Mouse (Mus musculus) layer of hippocampus, adult 11-12 months (tissue): ENCODE results near the gene Slc39a3.
"Not testable (repeated sequence)": the region's sequence is repeated elsewhere in the genome, so short reads cannot be mapped to it uniquely, and the experiment has no call there.

Experiments used
- DNase-seq: peaks from one replicate; pipeline ENCODE4 v3.0.0; 2022; ENCODE audit warnings: low spot score

Slc39a3 gene

DNA sequence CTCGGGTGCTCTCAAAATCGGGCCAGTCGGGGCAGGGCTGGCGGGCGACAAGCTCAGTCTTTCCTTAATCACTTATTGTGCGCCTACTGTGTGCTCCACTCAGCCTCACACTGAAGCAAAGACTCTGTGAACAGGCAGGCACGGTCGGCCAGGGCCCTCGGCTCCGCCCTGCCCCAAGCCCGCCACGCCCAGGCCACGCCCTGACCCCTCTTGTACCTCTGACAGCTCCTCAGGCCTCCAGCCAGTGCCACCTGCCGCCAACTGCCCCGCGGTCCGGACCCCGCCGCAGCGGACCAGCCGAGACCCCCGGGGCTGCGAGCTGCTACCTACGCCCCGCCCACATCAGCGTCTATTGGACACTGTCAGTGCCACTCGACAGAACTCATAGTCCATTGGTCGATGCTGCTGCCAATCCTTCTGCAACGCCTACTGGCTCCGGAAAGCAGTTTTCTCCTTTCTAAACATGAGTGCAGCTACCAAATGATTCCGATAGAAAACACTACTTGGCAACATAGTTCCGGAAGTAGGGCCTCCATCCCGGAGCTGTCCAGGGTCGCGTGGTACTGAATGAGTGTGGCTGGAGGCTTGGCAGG lies at the start of gene Slc39a3:
TSS of gene Slc39a3 (minus strand) at position 439 of the 593 bp plus-strand sequence.
- peak; percentile 99 for DNase-seq

DNA sequence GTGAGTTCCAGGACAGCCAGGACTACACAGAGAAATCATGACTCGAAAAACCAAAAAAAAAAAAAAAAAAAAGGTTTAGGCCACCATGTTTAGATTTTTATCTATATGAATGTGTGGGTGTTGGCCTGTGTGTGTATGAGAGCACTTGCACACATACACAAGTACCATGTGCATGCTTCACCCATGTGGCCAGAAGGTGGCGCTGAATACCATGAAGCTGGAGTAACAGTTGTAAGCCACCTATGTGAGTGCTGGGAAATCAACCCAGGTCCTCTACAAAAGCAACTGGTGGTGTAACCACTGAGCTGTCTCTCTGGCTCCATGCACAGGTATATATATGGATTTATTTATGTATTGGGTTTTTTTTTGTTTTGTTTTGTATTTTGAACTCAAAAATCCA lies 49.8 kb upstream of the Slc39a3 start:
- no peak for DNase-seq

DNA sequence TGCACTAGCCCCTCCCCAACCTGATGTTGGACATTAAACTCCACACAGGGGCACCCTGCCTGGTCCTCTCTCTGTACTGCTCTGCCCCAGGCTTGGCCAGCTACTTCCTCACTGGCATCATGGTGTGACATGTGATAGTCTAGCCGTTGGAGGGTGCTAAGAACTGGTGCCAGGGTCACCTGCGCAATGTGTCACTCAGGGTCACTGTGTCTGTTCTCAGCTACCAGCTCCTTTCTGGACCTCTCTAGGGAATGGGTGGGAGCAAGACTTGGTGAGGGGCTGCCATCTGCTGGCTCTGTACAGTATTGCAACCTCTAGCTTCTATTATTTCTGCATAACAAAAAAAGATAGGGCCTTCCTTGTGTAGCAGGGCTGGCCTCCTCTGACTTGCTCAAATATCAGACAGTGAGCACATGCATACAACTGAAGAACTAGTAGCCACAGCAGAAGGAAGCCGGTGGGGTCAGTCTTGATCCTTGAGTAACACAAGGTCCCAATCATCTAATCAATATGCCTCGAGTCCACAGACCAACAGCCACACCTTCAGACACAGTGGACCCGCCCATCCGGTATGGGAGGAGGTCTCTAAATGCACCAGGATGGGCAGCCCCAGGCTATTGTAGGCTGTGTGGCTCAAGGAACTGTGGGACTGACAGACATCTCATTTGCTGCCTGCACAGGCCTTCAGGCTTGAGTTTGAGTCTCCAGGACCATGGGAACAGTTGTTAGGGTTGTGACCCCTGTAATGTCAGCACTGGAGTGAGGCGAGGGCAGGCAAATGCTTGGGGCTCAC lies 45.1 kb upstream of the Slc39a3 start:
- peak; percentile 87 for DNase-seq

DNA sequence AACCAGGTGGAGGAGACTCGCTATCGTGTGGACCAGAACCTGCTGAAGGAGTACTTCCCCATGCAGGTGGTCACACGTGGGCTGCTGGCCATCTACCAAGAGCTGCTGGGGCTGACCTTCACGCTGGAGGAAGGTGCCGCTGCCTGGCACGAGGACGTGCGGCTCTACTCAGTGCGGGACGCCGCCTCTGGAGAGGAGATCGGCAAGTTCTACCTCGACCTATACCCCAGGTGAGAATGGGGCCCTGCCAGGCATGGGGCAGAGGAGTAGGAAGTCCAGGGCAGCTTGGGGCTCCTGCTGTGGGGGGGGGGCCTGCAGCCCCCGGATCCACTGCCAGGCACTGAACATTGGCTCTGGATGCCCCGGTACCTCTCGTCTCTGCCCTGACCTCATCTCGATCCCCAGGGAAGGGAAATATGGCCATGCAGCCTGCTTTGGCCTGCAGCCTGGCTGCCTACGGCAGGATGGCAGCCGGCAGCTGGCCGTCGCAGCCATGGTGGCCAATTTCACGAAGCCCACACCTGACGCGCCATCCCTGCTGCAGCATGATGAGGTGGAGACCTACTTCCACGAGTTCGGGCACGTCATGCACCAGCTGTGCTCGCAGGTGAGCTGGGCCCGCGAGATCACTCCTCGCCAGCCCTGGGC lies 42.9 kb upstream of the Slc39a3 start:
- no peak for DNase-seq

DNA sequence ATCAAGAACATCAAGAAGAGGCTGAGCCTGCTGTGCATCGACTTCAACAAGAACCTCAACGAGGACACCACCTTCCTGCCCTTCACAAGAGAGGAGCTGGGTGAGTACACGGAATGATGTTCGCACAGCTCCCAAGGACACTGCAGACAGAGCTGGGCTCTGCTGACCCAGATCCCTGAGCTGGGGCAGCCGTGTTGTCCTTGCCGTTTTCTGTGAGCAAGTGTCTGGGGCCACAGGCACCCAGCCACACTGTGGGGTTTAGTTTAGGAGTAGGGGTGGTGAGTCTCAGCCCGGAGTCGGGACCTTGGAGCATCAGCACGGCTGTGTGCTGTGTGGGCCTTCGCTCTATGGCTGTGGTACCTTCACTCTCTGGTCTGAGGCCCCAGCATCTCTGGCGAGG lies 40.7 kb upstream of the Slc39a3 start:
- no peak for DNase-seq

DNA sequence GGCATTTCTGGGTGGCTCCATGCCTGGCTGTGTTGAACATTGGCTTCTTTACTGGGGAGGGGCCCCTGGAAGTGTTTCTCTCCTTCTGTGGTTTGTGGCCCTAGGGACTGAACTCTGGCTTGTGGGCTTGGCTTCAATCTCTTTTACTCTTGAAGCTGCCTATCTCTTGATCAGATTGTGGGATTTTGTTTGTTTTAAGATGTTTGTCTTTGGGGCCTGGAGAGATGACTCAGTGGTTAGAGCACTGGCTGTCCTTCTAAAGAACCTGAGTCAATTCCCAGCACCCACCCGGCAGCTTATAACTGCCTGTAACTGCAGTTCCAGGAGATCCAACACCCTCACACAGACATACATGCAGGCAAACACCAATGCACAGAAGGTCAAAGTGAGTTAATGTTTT lies 39.1 kb upstream of the Slc39a3 start:
- DNase-seq = no peak

DNA sequence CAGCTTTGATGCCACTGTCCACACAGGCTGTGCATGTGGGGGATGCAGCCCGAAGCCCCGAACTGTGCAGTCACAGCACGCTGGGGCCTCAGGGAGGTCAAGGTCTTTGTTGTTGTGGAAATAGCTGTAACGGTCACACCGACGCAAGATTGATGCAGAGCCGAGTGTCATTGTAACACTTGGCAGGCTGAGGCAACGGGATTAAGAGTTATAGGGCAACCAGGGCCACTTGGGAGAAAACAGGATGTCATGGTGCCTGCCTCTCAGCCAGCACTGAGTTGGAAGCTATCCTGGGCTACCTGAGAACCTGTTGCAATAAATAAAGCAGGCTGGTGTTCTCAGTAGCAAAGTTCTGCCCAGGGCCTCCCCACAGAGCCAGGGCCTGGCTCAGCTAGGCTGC lies 38.5 kb upstream of the Slc39a3 start:
- no peak for DNase-seq

DNA sequence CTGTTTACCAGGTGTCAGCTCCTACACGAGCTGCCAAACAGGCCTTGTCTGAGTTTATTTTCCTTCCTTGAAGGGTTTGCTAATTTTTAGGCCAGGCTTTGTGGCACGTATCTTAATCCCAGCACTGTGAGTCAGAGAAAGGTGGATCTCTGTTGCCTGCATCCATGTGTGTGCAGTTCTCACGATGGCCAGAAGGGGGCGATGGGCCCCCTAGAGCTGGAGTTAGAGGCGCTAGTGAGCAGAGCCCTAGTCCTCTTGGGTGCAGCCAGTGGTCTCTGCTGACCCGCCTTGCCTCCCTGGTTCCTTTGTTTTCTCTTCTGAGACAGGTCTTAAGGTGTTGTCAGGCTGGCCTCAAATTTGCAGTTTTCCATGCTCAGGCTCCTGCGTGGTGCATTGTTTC lies 36.2 kb upstream of the Slc39a3 start:
- no peak for DNase-seq

DNA sequence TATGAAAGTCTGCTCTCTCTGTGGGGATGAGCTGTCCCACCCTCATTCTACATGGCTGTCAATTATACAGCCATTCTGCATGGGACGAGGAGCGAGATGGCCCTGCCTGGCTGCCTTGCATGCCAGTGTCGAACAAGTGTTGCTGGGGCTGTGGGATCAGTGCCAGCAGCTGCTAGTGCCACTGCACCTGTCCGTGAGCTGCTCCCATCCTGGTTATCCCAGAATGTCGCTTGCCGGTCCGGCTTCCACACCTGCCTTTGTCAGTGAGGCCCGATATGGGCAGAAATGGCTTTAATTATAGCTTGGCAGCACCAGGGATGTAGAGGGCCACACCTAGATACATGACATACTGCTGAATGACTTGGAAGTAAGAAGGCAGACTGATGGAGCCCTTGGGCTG lies 35.1 kb upstream of the Slc39a3 start:
- no peak for DNase-seq

DNA sequence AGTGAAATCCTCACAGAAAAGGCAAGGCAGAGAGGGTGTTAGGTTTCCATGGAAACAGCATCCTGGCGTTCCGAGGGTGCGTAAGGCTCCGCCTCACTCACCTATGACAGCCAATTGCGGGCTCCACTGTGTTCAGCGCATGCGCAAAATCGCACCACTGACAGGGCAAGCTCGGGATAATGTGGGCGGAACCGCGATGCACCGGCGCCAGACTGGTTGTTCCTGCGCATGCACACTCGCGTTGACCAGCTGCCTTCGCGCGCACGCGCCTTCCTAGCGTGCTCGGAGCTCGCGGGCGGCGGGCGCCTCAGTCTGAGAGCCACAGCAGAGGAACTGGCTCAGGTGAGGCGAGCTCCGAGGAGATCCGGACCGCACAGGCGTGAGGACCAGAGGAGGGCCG lies 32.6 kb upstream of the Slc39a3 start, which contains the start of gene Thop1:
TSS of gene Thop1 (plus strand) at position 200 of the 400 bp plus-strand sequence.
- DNase-seq = peak; percentile 98

DNA sequence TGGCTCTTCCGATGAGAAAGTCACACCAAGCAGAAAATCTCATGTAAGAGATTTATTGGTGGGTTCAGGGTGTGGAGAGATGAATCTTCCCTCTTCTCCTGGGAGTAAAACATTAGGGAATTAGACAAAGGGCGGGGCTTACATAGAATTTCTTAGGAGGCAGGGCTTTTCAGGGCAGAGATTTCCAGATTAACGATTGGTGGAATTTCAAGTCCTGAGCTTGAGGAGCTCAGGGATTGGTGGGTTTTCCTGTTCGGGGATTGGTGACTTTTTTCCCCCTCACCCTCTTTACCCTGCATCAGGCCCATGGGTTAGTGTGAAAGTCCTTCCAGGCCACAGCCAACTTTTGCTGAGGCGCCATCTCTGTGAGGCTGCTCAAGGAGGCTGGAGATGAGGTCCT lies 31.5 kb upstream of the Slc39a3 start:
- no peak for DNase-seq

DNA sequence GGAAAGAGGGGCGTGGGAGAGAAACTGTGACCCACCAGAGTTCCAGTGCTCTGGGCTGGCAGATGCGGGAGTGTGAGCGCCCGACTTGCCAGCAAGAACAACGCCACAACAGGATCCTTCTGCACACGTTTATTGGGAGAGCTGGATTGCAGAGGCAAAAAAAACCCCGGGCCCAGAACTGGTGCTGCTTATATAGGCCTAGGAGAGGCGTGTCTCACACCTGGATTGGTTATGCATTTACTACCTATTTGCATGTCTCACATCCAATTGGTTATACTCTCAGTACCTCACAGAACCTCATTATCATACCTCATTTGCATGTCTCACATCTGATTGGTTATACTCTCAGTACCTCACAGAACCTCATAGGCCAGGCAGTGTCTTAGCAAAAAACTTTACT lies 27.3 kb upstream of the Slc39a3 start:
- DNase-seq = not testable (repeated sequence)

DNA sequence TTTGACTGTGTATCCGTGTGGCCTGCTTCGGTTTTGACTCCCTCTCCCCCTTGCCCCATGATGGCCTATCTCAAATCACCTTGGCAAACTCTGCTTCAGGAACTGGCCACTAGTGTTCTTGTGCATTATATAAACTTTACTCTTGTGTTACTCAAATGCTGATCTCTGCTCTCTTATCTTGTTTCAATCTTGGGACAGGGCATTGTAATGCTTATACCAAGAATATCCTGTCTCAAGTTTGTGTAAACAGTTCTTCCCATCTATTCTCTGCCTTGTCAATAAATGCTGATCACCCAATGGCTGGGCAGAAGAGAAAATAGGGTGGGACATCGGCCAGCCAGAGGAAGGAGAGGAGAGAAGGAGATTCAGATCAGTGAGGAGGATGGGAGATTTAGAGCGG lies 25.5 kb upstream of the Slc39a3 start:
- no peak for DNase-seq

DNA sequence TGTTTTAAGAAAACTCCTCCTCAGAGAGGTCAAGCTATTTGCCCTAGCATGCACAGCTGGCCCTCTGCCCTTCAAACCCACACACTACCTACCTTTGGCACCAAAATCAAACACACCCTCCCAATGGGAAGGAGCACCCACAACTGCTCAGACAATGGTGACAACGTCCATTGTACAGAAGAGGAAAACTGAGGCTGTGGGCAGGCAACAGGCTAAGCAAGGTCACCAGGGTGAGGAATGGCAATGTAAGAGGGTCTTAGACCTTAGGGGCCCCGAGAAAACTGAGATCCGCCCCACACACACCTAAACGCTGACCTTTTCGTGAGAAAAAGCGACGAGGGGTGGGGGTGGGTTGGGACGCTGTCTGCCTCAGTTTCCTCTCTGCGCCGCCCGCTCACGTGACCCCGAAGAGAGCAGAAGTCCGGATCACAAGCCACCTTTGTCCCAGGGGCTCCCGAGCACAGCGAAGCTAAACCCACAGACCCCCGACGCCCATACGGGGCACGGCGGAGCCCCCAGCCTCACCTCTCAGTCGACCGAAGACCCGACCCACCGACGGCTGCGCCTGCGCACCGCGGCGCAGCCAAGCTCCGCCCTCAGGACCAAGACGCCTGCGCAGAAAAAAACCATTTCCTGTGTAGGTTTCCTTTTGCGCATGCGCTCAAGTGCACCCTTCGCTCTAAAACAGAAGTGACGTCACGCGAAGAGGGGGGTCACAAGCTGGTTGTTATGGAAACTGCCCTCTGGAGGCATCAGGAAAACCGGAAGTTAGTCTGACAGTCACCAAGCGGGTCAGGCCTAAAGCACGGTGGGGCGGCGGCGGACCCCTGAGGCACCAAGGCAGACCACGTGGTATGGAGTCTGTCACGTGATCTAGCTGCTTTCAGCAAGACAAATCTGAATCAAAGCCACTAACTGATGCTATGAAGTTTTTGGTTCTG lies 22.6 kb upstream of the Slc39a3 start, which contains the start of gene Sgta:
TSS of gene Sgta (minus strand) at position 579 of the 941 bp plus-strand sequence.
- peak; percentile 100 for DNase-seq

DNA sequence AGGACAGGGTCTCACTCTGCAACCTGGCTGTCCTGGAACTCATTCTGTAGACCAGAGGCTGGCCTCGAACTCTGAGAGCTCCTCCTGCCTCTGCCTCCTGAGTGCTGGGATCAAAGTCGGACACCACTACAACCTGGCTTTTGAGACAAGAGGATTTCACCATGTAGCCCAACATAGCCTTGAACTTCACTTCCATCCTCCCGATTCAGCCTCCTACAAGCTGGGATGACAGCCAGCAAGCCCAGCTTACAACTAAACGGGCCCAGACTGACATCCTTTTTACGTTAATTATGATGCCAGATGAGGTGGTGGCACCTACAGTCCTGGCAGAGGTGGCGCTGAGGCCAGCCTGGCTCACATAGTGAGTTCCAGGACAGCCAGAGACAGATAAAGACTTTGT lies 21.7 kb upstream of the Slc39a3 start:
- DNase-seq = no peak

DNA sequence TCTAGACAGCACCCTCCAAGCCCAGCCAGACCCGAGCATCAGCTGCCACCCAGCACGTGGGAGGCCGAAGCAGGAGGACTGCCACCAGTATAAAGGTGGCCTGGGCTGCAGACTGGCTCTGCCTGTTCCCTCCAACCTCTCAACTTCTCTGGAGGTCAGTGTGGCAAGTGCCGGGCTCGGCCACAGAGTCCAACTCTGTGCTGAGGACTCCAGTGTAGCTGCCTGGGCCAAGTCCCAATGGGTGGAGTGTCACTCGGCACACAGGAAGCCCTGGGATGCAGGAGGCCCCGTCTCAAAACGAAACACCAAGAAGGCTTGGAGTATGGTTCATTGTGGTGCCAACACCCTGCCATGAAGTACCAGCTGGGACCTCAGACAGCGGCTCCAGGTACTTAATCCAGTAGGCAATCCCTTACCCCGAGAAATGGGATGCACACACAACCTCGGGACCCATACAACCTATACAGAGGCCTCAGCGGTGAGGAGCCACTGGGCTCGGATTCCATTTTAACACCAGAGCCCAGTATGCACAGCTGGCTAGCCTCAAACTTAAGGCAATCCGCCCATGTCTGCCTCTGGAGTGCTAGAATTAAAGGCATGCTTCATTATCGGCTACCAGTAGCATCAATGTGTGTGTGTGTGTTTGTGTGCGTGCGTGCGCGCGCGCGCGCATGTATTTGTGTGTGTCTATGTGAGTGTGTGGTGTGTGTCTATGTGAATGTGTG lies 20.3 kb upstream of the Slc39a3 start:
- DNase-seq = no peak

DNA sequence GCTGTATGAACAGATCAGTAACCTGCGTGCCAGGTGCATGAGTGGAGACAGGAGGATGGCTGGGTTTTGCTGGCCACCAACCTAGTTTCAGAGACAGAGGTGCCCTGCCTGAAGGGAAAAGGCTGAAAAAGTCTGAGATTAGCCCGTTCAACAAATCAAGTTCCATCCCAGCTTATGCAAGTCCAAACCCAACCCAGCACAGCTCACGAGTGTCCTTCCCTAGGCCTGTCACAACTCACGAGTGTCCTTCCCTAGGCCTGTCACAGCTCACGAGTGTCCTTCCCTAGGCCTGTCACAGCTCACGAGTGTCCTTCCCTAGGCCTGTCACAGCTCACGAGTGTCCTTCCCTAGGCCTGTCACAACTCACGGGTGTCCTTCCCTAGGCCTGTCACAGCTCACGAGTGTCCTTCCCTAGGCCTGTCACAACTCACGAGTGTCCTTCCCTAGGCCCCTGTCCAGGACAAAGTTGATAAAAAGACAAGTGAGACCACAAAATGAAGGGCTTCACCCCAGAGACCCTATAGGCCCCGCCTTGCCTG lies 18.6 kb upstream of the Slc39a3 start:
- DNase-seq = not testable (repeated sequence)

DNA sequence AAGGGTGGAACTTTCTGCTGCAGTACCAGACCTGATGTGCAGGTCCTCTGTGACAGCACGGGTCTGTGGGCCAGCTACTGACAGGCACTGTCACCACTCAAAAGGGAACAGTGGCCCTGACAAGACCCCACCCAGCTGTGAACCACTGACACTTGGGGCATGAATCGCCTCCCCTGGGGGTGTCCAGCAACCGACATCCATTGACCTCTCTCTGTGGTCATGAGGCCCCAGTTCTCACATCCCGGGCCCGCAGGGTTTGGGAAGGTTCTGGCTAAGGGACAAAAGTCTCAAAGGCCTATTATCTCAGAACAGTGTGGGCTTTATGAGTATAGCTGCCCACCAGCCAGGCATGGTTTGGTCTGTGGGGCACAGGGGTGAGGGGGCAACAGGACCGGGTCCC lies 17.9 kb upstream of the Slc39a3 start:
- DNase-seq = no peak

DNA sequence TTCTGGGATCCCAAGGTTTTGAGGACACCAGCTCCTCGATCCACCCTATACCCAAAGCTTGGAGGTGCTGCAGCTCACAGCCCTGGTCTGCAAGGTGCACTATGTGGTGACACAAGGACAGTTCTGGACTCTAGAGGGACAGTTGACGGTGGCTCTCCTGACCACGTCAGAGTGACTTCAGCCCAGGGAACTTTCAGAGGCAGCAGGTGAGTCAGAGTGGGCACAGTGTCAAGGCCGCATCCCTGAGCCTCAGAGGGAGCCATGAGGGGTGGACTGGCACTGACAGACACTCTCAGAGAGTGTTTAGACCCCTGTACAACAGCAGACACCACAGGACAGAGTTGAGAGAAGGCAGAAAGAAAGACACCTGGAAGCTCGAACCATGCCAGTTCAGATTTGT lies 15.4 kb upstream of the Slc39a3 start:
- no peak for DNase-seq

DNA sequence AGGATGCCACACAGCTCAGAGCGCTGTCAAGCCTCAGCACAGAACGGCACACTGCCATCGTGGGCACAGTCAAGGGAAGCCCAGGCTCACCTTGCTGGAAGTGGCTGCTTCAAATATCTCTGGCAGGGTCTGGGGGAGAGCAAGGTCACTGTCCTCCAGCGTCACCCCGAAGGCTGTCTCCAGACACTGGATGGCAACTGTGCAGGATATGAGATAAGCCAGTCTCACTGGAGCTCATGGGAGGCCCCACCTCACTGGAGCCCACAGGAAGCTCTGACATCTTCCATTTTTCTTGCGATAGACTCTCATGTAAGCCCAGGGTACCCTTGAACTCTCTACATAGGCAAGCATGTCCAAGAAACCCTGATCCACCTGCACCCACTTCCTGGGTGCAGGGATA lies 13.9 kb upstream of the Slc39a3 start:
- DNase-seq = no peak

DNA sequence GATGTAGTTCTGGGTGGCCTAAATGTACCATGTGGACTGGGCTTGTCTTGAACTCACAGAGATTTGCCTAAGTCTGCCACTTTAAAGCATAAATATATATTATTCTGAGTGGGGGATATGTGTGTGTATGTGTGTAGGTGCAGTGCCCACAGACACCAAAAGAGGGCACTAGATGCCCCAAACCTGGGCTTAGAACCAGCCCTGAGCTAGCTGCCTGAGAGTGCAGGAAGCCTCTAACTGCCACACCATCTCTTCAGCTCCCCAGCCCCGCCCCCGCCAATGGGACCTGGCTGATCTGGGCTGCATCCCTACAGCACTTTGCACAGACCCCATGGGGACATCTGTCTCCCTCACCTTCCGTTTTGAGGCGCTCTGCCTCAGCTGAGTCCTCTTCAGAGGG lies 13.4 kb upstream of the Slc39a3 start:
- DNase-seq = no peak
